Mouse (Mus musculus): ENCODE data around the gene Coa3.

DNA sequence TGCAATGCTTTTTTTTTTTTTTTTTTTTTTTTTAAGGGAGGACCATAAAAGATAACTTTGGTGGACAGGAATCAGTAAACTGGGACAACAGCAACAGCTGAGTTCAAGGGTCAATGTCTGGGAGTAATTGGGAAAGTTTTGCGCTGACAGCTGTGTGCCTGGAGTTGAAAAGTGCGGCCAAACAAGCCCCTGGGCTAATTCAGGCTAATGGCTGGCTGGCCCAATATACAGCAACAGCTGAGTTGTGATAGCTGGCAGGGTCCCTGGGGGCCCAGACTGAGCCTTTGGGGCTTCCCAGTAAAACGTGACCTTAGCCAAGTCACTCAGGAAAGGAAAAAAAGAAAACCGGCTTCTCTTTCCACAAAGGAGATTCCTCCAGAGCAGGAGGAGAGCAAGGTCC lies 33.8 kb downstream of the Coa3 start:
- TF ChIP-seq CTCF (IDR thresholded peaks at IDR 0.05): no peak
- TF ChIP-seq POLR2A (IDR thresholded peaks at IDR 0.05; ENCODE audit: insufficient read depth, low read depth, low read length): no peak
- TF ChIP-seq EP300 (IDR thresholded peaks at IDR 0.05; ENCODE audit: insufficient read depth, low read depth, low read length): 0 out of 2 replicates have a peak, but pooled peaks have one; percentile 16

All from heart, adult 2 months (tissue).